Mouse (Mus musculus) Muller cell, postnatal 12 days (primary cell): ENCODE measurements at regions not wholly inside any gene's neighbourhood (a gene's known extent, or its start where the extent isn't known, plus 50 kb on each side); places are given as distances from the start of the nearest gene placed in this dataset.

Source experiments
- DNase-seq: peaks from one replicate; pipeline ENCODE4 v3.0.0-alpha.2; 2015; ENCODE audit errors: inconsistent ontology term

- DNase-seq: no peak
Observed at GRCm38 (mm10) chr8:26283957-26284356, 164.6 kb downstream of the Gm45692 start.

DNA sequence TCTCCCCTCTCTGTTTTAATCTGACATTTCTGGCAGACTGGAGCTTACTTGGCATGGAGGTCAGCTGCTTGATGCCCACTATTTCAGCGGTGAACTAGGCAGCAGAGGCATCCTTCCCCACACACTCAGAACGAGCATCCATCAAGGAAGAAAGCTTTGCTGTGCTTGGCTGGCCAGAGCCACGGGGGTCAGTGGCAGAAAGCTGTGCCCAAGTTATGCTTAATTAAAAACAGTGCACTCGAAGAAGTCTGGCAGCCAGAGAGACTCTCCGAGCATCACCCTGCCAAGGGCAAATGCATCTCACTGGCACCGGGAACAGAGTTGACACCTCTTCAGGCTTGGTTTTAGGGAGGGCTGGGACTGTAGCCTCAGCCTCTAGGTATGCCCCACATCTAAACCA, 168.3 kb downstream of the Gm45692 start:
- DNase-seq: peak; percentile 40

DNA sequence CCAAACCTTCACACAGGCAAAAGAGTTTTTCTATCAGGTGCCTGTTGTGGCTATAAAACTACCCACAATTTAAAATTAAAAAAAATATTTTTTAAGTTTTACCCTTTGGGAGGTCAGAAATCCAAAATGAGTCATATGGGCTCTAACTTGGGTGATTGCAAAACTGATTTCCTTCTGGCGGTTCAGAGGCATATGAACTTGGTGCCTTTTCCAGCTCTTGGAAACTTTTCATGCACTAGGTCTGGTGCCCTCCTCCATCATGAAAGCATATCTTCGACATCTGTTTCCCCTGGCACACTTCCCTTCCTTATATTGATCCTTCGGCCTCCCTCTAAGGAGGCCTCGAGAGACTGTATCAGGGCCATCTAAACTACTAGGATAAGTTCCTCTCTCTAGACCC, 168.8 kb downstream of the Gm45692 start:
- no peak for DNase-seq

GRCm38 (mm10) chr8:26298066-26298804, 178.9 kb downstream of the Gm45692 start:
- peak; percentile 21 for DNase-seq

GRCm38 (mm10) chr8:26300246-26300645, 180.9 kb downstream of the Gm45692 start:
- no peak for DNase-seq

GRCm38 (mm10) chr8:26301961-26302360, 182.6 kb downstream of the Gm45692 start:
- DNase-seq: no peak

DNA sequence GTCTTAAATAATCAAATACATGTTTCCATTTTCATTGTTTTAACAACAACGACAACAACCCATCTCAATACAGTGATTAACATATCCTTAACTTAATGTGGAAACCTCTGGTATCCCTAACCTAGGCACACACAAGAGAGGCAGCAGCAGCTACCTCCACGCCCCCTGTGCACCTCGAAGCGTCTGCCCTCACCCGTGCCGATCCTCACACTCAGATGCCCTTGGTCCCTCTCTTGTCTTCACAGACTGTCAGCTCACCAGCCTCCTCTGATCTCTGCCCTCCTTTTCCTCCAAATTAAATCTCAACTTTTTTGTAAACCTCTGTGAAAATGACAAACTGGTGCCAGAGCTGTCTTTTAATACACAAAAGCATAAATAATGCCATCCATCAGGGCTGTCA, 185.2 kb downstream of the Gm45692 start:
- DNase-seq: no peak

DNA sequence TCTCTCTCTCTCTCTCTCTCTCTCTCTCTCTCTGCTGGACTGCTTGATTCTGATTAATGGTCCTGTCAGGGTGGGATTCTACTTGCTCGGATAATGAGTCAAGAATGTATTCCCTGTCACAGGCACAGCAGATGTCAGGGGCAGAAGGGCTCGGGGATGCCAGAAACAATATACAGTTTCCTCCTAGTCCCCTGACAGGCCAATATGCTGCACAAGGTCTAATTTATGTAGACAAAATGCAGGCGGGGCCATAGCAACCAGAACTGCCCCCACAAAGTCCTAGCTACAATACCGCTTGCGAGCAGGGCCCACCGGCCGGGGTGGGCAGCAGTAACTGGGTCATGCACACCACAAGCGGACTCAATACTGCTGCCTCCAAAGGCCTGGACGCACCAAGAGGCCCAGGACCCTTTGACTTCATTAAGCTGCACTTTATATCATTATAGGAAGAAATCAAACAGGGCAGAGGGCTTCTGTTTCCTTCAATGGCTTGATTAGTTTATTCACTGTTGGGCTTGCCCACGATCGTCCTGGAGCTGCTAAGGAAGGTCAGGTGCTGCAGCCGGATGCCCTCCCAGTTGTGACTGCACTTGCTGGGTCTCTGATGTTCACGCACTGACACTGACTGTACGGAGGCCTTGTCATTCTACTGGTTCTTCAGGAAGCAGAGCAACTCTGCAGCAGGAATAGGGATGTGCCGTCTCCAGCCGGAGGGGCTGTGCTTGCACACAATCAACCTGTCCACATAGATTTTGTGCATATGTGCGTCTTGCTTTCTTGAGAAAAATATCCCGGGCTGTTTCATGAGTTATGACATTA, 185.9 kb downstream of the Gm45692 start:
- no peak for DNase-seq

GRCm38 (mm10) chr8:26308121-26308641, 188.8 kb downstream of the Gm45692 start:
- no peak for DNase-seq

DNA sequence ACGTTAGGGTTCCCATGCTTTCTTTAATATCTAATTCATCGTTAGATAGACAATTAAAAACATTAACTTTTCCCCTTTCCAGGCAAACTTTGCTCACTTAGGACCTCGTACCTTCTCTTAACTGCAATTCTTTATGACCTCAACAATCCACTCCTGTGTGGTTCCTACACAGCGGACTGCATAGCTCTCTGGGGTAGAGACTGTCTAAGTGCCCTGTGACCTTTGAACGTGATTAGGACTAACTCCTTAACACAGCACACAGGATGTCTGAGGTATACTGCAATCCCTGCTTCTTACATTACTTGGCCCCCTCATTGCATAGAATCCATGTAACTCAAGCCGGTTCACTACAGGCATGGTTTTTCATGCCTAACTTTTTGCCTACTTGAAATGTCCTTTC, 190.4 kb downstream of the Gm45692 start:
- DNase-seq: no peak

DNA sequence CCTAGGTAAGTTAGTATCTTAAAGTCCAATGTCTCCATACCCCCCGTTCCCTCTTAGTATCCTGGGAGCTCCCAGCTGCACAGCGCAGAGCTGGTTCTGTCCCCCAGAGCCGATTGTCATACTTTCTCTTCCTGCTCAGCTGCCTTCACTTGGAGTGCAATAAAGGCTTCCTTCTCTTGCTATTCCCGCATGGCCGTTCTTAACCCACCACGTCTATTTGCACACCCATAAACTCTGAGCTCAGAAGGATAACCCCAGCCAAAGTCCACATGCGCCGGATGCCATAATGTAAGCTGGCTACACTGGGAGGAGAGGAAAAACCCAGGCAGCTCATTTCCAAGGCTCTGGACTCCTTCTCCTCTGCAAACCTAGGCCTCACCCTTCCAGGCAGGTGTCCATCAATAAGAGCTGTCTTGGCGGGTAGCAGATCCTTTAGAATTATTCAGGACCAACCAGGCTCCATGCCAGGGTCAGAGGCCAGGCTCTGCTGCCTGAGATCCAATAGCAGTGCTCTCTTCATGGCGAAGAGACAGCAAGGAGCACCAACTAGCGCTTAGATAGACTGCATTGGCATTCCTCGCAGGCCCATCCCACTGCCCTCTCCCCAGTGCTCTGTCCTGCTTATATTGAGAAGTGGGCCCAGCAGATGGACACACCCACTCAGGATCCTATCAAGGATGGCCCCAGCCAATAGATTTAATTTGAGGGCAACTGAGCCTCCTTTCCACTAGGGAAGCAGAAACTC, 204.4 kb downstream of the Gm45692 start:
- no peak for DNase-seq

DNA sequence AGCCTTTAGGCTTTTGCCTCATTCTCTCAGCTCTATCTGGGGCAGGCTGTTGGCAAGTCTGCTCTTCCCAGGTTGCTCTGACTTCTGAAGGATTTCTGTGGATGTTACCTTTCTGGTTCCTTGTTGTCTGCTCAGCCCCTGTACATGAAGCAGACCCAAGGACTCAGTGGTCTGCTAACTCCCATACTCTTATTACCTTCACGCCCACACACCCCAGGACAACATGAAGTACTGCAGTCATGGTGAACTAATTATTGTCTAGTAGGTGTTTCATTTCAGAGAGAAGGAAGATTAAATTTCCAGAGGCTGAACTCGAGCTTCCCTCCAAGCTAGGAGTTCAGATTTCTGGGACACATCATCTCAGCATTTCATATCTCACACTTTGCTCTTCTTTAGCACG, 205.3 kb downstream of the Gm45692 start:
- no peak for DNase-seq

DNA sequence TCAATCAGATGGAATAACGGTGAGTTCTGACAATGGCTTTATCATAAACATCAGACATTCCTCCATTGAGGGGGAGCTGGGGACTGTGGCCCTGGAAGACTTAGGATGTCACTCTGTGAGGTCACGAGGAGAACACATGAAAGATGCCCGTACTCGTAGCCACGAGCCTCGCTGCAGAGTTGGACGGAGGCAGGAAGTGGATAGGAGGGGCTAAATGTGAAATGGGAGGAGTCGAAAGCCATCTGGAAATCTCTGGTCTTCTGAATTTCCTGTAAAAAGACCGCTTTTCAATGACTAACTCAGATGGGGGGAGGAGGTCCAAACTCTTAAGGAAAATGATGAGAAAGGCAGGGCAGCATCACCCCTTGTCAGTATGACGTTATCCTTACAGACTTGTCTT, 210.5 kb downstream of the Gm45692 start:
- DNase-seq: no peak

DNA sequence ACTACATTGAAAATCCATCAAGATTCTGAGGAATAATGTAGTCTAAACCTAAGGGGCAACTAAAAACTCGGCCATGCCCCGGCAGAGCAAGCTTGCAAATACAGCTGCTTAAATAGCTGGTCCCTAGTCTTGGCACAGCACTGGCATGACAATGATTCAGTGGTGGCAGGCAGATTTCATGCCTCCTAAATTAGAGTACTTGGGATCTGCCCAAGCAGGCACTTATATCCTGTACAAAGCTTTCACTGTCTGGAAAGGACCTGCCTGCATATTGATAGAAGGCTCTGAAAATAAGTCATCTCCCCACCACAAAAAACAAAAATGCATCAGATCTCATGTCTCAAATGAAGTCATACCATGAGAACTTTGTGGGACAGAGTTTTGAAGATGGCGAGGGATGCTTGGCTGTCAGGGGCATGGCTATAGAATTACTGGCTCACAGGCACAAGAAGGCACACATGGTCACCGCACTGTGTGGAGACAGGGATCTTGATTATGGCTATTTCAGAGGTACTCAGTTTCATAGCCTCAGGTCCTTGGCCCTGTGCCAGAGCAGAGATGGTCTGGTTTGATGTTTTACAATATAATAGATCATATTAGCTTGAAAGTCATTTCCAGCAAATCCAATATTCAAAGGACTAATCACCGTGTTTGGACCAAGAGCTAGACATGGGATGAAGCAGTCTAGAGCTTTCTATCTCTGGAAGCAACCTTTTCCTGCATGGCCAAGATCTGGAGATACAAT, 217.7 kb downstream of the Gm45692 start:
- peak; percentile 37 for DNase-seq

- peak; percentile 67 for DNase-seq
Observed at GRCm38 (mm10) chr8:26345078-26345477, 225.7 kb downstream of the Gm45692 start.

DNA sequence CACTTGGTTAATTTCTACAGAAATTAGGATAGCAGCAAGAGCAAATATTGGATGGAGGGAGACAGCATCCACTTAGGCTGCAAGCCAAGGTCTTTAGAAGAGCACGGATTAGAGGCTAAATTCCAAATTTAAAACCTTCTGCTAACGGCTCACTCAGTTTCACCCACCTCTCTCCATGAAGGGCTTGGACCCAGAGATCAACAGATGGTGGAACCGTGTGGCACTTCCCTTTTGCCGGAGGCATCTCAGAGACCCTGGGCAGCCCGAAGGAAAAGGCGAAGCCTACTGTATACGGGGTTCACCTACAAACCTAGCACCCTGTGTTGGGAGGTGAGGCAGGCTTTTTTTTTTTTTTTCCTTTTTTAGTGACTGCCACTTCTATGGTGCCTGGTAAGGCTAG, 229.9 kb downstream of the Gm45692 start:
- no peak for DNase-seq

- DNase-seq: no peak
Observed at GRCm38 (mm10) chr8:26349854-26350253, 230.5 kb downstream of the Gm45692 start.

DNA sequence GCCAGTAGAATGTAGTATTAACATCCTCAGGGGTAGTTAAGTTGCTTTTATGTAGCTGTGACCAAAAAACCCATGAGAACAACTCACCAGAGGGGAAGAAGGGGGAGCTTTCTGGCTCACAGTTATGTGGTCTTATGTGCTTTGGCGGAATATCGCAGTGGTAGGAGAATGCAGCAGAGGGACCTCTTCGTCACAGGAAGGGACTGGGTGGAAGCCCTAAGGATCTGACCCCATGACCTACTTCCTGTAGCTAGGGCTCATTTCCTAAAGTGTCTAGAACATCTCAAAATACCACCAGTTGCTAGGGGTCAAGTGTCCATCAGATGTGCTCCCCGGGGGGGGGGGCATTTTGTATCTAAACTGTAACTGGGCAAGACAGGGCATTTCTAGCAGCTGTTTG, 231.3 kb downstream of the Gm45692 start:
- DNase-seq: no peak

DNA sequence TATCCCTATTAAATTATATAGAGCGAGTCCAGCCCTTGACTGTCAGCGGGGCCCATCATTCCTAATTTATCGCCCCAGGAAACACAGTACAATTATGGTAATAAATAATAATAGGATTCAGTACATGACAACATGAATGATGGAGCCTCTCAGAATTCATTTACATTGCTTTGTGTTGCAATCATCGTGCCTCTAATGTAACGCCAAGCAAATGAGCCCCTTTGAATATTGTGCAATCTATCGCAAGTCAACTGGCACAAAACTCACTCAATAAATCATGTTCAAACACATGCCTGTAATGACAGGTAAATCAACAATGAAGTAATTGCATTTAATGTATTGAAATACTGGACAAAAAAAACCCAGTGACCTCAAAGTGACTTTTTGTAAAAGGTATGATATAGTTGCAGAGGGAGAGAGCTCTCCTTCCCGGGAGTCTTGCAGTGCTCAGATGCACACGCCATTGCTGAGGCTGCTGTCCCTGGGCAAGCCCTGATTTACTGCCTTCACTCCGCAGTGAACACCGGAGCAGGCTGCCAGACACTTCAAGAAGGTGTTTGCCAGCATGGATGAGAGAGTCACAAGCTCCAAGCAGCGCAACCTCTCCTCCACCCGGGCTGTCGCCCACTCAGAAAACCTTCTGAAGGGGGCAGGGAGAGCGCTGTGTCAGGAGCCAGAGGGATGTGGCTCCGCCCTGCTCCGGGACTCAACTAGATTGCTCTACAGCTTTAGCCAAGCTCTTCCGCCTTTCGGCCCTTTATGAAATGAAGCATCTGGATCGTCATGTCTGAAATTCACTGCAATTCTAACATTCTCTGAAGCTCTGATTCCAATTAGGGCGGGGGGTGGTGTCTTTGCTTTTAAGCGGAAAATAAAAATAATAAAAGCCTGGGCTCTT, 232.6 kb downstream of the Gm45692 start:
- DNase-seq: no peak

DNA sequence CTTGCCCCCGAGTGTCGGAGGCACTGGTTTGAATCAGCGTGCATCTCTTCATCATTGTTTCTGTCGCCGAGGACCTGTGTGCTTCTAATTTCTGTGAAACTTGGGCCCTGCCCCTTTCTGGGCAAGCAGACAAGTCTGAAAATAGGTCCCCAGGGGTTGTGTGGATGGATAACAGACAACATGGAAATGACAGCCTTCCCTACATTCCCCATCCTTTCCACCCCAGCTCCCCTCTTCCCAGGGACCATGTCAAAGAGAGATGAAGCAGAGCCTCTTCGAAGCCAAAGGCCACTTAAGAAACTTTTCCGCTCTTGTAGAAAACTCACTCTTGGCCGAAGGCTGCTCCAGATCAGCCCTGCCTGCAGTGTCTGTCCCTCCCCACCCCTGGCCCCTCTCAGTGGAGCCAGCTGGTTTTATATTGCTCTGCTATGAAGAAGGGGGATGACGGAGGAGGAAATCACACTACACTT, 233.2 kb downstream of the Gm45692 start:
- DNase-seq: peak; percentile 60
